Mouse (Mus musculus) cerebellum, postnatal 25 days (tissue): ENCODE results near the gene Kcna1.

ENCODE experiments used
- DNase-seq, 2 experiments: peaks; one replicate each; pipeline ENCODE4 v3.0.0; 2021; ENCODE audit warnings: mixed read lengths in 2 of 2

The Kcna1 gene

DNA sequence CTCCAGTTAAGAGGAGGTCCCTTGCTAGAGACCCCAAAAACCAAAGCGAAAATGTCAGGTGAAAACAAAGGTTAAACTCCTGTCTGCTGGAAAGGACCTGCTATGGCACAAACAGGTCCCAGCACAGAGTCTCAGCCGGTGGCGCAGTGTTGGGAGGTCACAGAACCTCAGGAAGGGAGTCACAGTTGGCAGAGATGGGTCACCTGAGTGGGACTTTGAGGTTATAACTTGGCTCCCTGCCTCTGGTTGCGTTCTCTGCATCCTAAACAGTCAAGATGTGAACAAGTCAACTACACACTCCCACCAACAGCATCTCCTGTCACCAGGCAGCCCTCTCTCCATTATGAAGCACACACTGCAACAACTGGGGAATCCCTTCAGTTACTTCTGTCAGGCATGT lies 48.4 kb downstream of the Kcna1 start:
- no peak for DNase-seq

- DNase-seq = peak; percentile 69 to 78
These were observed 50.2 kb downstream of the Kcna1 start for GRCm38 (mm10) chr6:126595805-126596629.

- DNase-seq = peak in 1 of 2 experiments; percentile 56
These were observed 51.1 kb downstream of the Kcna1 start for GRCm38 (mm10) chr6:126595130-126595529.

GRCm38 (mm10) chr6:126594365-126594764 lies 51.8 kb downstream of the Kcna1 start:
- peak; percentile 23 to 35 for DNase-seq

GRCm38 (mm10) chr6:126593336-126593735 lies 52.8 kb downstream of the Kcna1 start:
- no peak for DNase-seq
